Mouse (Mus musculus) hematopoietic multipotent progenitor cell, adult 10-12 weeks (in vitro differentiated cells): ENCODE measurements around the gene Ttc3. TPM values are rescaled to one million over a fixed set of nuclear protein-coding genes. Genes with fewer than 3 reads are reported as not detected.

ENCODE experiments used
- polyA plus RNA-seq: library from polyadenylated mRNA; stranded (reverse); fragments of >175 nt; gene quantifications from 2 replicates; pipeline ENCODE4 v1.2.3, GENCODE M21; 2012; ENCODE audit warnings: low replicate concordance

Gene Ttc3
- polyA plus RNA-seq, result 5.8 and 7.8 TPM in 2 replicates

DNA sequence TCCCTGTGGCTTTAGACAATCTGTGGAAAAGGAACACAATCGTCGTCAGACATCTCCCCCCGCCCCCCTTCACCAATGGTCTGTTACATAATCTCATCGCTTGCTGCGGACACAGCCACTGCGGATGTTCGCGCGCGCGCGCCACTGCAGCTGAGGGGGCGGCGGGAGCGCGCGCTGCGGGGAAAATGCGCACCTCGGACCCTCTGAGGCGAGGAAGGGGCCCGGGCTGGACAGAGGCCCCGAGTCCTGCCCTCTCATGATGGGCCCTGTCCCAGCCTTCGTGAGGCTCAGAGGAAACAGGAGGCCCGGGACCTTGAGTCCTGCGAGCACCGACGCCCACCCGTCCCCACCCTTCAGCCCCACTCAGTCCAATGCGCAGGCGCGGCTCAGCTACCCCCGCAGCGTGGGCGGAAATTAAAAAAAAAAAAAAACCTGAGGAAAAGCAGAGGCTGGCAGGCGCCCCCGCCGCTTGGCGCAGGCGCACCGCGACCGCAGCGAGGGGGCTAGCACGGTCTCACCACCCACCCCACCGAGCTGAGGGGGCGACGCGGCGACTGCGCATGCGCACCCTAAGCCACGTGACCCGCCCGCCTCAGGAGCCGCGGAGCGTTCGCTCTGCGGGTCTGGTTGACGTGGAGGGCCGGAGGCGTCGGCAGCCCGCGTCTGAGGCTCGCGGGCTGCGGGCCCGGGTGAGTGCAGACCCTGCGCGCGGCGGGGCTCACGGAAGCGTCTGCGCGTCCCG is at the start of gene Ttc3:
Ttc3 (plus strand) TSS at position 446 of the 742 bp plus-strand sequence.

DNA sequence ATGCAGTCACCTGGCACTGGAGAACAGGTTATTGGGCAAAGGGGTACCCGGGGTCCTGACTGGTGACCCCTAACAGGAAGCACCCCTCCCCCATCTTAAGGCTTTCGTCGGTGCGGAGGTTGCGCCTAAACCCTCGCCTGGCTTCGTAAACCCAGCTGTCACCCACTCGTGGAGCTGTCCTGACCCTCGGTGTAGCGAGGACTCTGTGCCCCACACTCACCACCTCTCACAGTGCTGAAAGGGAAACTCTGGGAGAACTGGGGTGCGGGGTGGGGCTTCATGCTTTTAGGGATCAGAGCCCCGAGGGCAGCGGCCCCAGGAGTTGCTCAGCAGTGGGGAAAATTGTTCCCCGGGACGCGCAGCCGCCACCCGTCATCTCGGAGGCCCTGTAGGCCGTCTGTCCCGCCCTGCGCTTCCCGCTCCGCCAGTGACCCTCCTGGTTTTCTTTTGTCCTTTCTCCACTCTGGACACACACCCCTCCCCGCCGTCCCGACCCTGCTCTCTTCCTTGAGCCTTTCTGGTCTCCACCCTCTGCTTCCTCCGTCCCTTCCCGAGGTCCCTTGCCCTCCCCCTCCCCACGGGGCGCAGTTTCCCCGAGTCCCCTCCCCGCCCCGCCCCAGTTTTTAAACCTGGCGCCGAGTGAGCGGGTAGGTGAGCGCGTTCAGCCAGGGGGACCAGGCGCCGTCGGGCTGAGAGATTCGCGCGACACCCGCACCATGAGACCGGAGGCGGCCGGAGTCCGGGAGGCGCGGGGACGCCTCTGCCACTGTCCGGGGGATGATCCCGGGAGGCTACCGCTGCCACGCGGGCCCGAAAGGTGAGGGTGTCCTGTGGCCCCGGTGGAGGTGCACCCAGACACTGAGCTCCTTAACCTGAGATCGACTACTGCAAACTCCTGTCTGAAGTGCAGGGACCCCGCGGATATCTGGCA is 42.4 kb upstream of the Ttc3 start, which contains the start of gene Ripply3:
Ripply3 (plus strand) TSS at position 640 of the 931 bp plus-strand sequence.

DNA sequence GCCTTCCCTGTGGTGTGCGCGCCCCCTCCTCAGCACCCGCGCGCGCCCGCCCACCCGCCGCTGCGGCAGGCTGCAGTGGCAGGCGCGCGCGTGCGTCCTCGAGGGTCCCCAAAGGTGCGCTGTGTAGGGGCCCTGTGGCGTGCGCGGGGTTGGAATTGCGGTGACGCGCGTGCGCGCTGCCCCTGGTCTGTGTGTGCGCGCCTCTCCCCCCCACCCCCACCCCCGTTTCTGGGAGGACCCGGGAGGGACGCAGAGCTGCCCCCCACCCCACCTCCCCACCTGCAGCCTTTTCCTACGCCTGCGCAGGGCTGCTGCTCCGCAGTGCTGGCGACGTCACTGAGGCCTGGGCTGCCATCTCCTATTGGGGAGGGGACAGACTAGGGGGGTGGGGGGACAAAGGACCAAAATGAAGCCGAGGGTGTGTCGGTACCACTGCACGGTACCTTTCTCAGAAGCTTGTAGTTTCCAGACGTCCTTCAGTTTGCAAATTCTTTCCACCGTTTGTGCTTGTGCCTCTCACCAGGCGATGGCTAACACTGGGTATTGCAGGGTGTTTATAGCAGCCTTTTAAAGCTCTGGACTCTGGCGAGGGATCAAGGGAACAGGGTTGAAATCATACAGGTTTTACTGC is 998 bp downstream of the Ttc3 start, which contains the start of gene Pigp:
Pigp (minus strand) TSS at position 542 of the 631 bp plus-strand sequence.

Other genes starting within 250 kb of the Ttc3 start
- 8.5 and 11.4 TPM in 2 replicates for gene Hlcs, start 57.0 kb upstream of the Ttc3 start, polyA plus RNA-seq
- gene Ripply3, start 42.2 kb upstream of the Ttc3 start, polyA plus RNA-seq, result 0.31 TPM in 2 replicates
- 29.0 and 36.1 TPM in 2 replicates for gene Pigp, start 1.2 kb downstream of the Ttc3 start, polyA plus RNA-seq
- 5.0 and 6.5 TPM in 2 replicates for gene Vps26c, start 156.2 kb downstream of the Ttc3 start, polyA plus RNA-seq
- 22.2 and 26.6 TPM in 2 replicates for gene Dyrk1a, start 199.4 kb downstream of the Ttc3 start, polyA plus RNA-seq